Mouse (Mus musculus) midbrain, embryonic 15.5 days (tissue): ENCODE results near the gene Acr. TPM values are rescaled to one million over a fixed set of nuclear protein-coding genes. Genes with fewer than 3 reads are reported as not detected.

Experiments
- ATAC-seq: fragments of 200-750 bp; cut with Nextera tagmentation; replicated peaks from 2 replicates; pipeline ENCODE4 v1.8.0; 2017; ENCODE audit warnings: moderate TSS enrichment
- H3K27ac ChIP-seq: fragments of 300-500 bp; sonication (generic); 2 replicates; pipeline ENCODE4 v1.5.1; 2015; ENCODE audit warnings: mild to moderate bottlenecking, inconsistent platforms
- H3K27me3 ChIP-seq: fragments of 300-500 bp; sonication (generic); replicated peaks from 2 replicates; pipeline ENCODE4 v1.6.1; 2015; ENCODE audit warnings: inconsistent platforms
- H3K36me3 ChIP-seq: fragments of 300-500 bp; sonication (generic); replicated peaks from 2 replicates; pipeline ENCODE4 v1.6.1; 2015; ENCODE audit warnings: inconsistent platforms
- H3K4me1 ChIP-seq: fragments of 300-500 bp; sonication (generic); 2 replicates; pipeline ENCODE4 v1.6.1; 2015; ENCODE audit warnings: inconsistent platforms
- H3K4me2 ChIP-seq: fragments of 300-500 bp; sonication (generic); 2 replicates; pipeline ENCODE4 v1.6.1; 2015; ENCODE audit warnings: inconsistent platforms, mild to moderate bottlenecking, moderate library complexity
- H3K4me3 ChIP-seq: fragments of 300-500 bp; sonication (generic); 2 replicates; pipeline ENCODE4 v1.5.1; 2015; ENCODE audit warnings: mild to moderate bottlenecking, inconsistent platforms
- H3K9ac ChIP-seq: fragments of 300-500 bp; sonication (generic); 2 replicates; pipeline ENCODE4 v1.6.1; 2015; ENCODE audit warnings: mild to moderate bottlenecking, inconsistent platforms
- H3K9me3 ChIP-seq: fragments of 300-500 bp; sonication (generic); 2 replicates; pipeline ENCODE4 v1.6.1; 2016; ENCODE audit warnings: inconsistent platforms
- WGBS: fragments of 180-500 bp; shearing (Covaris S2); methylation state at CpG from one replicate; pipeline ENCODE4 v1.1.7; 2015; ENCODE audit warnings: mixed read lengths; 5-methylcytosine and 5-hydroxymethylcytosine counted together
- polyA plus RNA-seq: library from polyadenylated mRNA; unstranded; fragments of >200 nt; fragmentation: Nextera tagmentation; extraction: Ambion mirVana; gene quantifications from 2 replicates; pipeline ENCODE4 v1.2.1, GENCODE M21; 2015

The Acr gene
- polyA plus RNA-seq, 1 experiment from 2014 or later: 3.2 TPM

DNA sequence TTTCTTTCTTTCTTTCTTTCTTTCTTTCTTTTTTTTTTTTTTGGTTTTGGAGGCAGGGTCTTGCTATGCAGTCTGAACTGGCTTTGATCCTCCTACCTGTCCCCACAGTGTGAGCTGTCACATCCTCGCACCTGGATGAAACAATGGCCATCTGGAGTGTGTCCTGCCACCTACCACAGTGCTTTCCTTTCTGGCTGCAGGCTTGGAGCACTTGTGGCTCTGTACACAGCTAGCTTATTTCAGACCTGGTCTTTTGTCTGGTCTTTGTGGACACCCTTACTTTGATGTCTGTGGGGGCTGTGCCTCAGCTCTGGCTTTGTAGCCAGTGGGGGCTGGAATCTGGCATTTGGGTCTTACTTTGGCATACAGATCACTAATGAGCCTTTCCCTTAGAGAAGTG, 16.4 kb upstream of the Acr start:
- no peak overlapping the region for H3K4me3 ChIP-seq
- H3K9ac ChIP-seq: no peak overlapping the region
- peaks cover 23% of the 10 kb centered on the region; the same call in 1 of the 2 replicates for H3K4me1 ChIP-seq
- no peaks in the 10 kb centered on the region for H3K9me3 ChIP-seq
- ATAC-seq: no peak
- WGBS: 82% methylated on average over 1 of the region's 1 CpGs
- H3K27ac ChIP-seq: no peak overlapping the region
- H3K4me2 ChIP-seq: no peak overlapping the region
- peaks cover 6% of the 10 kb centered on the region; the same call in 1 of the 2 replicates for H3K36me3 ChIP-seq
- peaks cover 7% of the 10 kb centered on the region for H3K27me3 ChIP-seq

DNA sequence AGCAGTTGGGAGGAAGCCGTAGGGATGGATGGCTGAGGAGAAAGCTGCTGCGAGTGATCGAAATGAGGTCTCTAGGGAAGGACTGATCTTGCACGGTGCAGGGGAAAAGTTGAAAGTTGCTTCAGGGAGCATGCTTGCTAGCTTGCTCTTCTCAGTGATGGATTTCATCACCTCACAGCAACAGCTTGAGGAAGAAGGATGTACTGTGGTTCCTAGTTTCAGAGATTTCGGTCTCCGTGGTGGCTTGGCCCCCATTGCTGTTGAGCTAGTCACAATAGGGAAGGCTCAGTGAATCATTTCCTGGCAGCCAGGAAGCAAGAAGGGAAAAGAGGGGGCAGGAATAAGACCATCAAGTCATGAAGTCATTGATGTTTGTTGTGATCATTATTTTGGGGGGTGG, 12.5 kb upstream of the Acr start:
- no peak for ATAC-seq
- H3K27me3 ChIP-seq: peaks cover 28% of the 10 kb centered on the region
- 87% methylated on average over 6 of the region's 6 CpGs for WGBS

DNA sequence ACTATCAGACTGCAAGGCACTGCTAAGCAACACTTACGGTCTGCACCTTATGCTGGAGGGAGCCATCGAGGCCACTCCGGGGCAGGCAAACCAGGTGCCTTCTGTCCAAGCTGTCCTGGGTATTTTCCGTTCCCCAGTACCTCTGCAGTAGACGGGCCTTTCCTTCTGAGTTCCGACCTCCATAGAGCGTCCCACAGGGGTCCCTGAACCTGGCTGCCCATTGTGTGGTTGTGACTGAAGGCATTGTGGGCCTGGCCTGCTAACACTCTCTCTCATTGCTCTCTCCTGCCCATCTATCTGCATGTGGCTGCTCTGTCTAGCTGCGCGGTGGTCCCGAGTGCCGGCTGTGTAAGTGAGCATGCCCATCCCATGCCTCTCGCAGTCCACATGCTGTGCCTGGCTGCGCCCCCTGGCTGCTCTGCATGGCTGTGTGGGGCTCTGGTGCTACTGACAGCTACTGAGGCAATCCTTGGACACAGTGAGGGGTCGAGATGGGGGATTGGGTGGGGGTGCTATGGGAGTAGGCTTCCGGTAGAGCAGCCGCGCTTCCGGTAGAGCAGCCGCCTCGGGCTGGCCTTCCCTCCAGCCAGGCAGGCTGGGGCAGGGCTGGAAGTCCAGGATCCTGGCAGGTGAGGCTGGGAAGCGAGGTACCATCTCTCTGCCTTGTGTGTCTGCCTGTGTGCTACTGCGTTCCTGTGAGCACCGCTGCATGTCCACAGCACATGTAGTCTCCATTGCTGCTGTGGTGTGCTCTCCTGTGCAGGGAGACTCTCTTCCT, 11.5 kb upstream of the Acr start:
- H3K4me3 ChIP-seq: no peak overlapping the region
- H3K27me3 ChIP-seq: peaks cover 28% of the 10 kb centered on the region
- H3K36me3 ChIP-seq: no peaks in the 10 kb centered on the region
- 26% methylated on average over 23 of the region's 23 CpGs for WGBS
- H3K27ac ChIP-seq: no peak overlapping the region
- H3K9ac ChIP-seq: no peak overlapping the region
- peaks cover 20% of the 10 kb centered on the region for H3K4me1 ChIP-seq
- no peaks in the 10 kb centered on the region for H3K9me3 ChIP-seq
- peak; percentile 79 for ATAC-seq
- peak overlapping the region; percentile 29 for H3K4me2 ChIP-seq

More for the DNA sequence above, 12.5 kb upstream of the Acr start:
- peaks cover 20% of the 10 kb centered on the region for H3K4me1 ChIP-seq
- no peak overlapping the region for H3K27ac ChIP-seq
- H3K4me3 ChIP-seq: no peak overlapping the region
- H3K9me3 ChIP-seq: no peaks in the 10 kb centered on the region
- no peak overlapping the region for H3K9ac ChIP-seq
- H3K36me3 ChIP-seq: no peaks in the 10 kb centered on the region
- no peak overlapping the region for H3K4me2 ChIP-seq

DNA sequence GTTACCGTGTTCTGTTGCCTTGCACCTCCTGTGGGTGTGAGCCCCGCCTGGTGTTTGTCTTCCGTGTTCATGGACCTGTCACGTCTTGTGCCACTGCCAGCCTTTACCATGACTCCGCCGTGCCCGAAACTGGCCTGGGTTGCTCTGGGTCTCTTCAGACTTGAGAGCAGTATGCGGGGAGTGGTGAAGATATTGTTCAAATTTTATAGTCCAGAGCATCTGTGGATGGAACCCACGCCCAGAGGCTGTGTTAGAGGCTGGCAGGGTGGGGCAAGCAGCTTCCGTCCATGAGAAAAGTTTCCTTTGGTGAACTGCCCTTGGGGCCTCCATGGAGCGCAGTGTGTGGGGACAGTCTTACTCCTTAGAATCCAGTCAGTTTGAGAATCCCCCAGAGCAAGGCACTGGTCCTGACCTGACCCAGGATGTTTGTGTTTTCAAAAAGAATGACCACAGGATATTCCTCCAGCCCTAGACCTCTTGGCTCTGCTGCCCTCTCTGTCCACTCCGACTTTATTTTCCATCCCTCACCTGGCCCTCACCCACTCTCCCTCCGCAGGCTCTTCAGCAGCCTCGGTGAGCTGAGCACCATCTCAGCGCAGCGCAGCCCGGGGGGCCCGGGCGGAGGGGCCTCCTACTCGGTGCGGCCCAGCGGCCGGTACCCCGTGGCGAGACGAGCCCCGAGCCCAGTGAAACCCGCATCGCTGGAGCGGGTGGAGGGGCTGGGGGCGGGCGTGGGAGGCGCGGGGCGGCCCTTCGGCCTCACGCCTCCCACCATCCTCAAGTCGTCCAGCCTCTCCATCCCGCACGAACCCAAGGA, 10.7 kb upstream of the Acr start:
- H3K27me3 ChIP-seq: peaks cover 28% of the 10 kb centered on the region
- no peak overlapping the region for H3K4me3 ChIP-seq
- ATAC-seq: 0 out of 2 replicates have a peak, but pooled peaks have one; percentile 7

DNA sequence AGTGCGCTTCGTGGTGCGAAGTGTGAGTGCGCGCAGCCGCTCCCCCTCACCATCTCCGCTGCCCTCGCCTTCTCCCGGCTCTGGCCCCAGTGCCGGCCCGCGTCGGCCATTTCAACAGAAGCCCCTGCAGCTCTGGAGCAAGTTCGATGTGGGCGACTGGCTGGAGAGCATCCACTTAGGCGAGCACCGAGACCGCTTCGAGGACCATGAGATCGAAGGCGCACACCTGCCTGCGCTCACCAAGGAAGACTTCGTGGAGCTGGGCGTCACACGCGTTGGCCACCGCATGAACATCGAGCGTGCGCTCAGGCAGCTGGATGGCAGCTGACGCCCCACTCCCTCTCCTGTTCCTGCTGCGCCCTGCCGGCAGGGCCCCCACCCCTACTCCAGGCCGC, 10.1 kb upstream of the Acr start:
- Histone ChIP-seq H3K4me1 (peaks cover 20% of the 10 kb centered on the region), H3K4me2 (peak overlapping the region; percentile 12), H3K9me3 (no peaks in the 10 kb centered on the region), H3K27ac (no peak overlapping the region), H3K4me3 (no peak overlapping the region), H3K27me3 (peaks cover 28% of the 10 kb centered on the region), H3K36me3 (no peaks in the 10 kb centered on the region), H3K9ac (no peak overlapping the region)
- peak; percentile 19; the same call in 1 of the 2 replicates for ATAC-seq
- 9% methylated on average over 34 of the region's 34 CpGs for WGBS

More for the DNA sequence above, 10.7 kb upstream of the Acr start:
- Histone ChIP-seq H3K4me2 (peak overlapping the region; percentile 29), H3K9me3 (no peaks in the 10 kb centered on the region), H3K27ac (no peak overlapping the region), H3K36me3 (no peaks in the 10 kb centered on the region), H3K9ac (no peak overlapping the region), H3K4me1 (peaks cover 20% of the 10 kb centered on the region)
- 16% methylated on average over 40 of the region's 40 CpGs for WGBS

DNA sequence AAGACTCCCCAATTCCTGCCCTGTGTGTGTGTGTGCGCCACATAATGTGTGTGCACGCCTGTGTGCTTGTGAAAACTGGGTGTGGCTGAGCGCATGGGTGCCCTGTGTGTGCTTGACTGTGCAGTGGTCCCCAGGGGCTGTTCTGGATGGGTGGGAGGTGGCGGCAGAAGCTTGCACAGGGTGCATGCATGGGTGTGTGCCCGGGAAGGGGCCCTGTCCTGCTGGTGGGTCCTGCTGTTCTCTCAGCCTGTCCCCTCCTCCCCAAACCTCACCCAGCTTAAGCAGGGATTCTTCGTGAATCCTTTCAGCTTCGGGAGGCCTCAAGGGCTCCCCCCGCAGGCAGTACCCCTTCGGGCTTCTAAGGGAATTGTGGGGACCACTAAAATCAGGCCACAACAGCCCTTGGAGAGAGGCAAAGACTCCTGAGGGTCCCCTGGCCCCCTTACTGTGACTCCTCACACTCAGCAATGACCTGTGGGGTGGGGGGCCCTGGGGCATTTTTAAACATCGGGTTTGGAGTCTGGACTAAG, 8.9 kb upstream of the Acr start:
- 49% methylated on average over 10 of the region's 10 CpGs for WGBS
- Histone ChIP-seq H3K4me1 (peaks cover 20% of the 10 kb centered on the region), H3K4me3 (no peak overlapping the region), H3K27ac (no peak overlapping the region), H3K9me3 (no peaks in the 10 kb centered on the region), H3K27me3 (peaks cover 28% of the 10 kb centered on the region), H3K36me3 (no peaks in the 10 kb centered on the region), H3K4me2 (no peak overlapping the region), H3K9ac (no peak overlapping the region)
- peak; percentile 21; the same call in 1 of the 2 replicates for ATAC-seq

DNA sequence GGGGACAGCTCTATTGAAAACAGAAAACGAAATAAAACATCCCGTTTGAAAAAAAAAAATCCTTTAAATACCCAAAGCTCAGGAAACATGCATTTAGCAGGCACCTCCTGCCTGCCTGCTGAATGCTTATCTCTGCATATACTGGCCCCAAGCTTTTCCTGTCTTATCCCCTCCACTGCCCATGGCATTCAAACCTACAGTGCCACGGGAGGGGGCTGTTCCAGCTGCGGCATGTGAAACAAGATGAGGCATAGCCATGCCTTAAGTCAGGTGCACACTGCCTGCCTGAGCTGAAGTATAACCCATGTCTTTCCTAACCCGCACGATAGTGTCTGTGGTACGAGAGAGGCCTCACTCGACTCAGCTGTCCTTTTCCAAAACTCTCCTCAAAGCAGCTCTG, 4.0 kb downstream of the Acr start:
- Histone ChIP-seq H3K27me3 (no peaks in the 10 kb centered on the region), H3K4me2 (no peak overlapping the region), H3K4me1 (no peaks in the 10 kb centered on the region), H3K9me3 (no peaks in the 10 kb centered on the region), H3K4me3 (no peak overlapping the region), H3K9ac (no peak overlapping the region), H3K27ac (no peak overlapping the region), H3K36me3 (no peaks in the 10 kb centered on the region)
- 76% methylated on average over 8 of the region's 8 CpGs for WGBS
- ATAC-seq: no peak

DNA sequence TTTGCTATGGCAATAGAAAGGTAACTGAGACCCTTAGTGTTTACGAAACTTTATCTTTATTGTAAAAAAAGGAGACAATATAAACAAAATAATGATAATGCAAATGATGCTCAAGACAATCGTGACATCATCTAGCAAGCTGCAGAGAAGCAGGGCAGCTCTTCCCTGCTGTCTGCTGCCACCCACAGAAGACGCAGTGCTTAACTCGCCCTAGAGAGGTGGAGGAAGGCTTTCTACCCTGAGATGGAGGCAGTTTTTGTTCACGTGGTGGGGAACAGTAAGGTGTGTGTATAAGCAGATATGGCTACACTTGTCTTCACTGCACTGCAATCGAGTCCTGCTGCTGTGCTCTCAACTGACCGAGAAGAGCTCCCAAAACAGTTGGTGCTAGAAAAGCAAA, 14.4 kb downstream of the Acr start:
- no peak overlapping the region for H3K4me2 ChIP-seq
- H3K27ac ChIP-seq: no peak overlapping the region

DNA sequence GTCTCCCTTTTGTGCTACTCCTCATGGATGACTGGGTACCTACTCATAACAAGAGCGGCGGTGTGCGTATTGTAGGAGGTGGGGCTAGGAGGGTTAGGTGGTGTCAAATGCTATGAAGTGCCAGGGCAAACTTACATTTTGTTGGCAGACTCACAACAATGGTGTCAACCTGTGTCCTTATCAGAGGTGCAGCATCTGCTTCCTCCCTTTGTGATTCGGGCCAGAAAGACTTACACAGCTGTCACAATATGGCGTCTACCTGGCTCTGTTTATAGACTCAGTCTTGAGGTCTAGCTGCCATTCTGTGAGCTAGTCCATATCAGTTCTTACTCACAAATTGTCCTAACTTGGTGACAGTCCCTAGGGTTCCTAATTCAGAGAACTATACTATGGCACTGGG, 17.0 kb downstream of the Acr start:
- ATAC-seq: no peak
- no peaks in the 10 kb centered on the region for H3K9me3 ChIP-seq
- H3K27ac ChIP-seq: no peak overlapping the region
- H3K4me1 ChIP-seq: peaks cover 10% of the 10 kb centered on the region
- peaks cover 16% of the 10 kb centered on the region; the same call in 1 of the 2 replicates for H3K36me3 ChIP-seq
- no peak overlapping the region for H3K4me3 ChIP-seq
- H3K27me3 ChIP-seq: no peaks in the 10 kb centered on the region
- H3K4me2 ChIP-seq: no peak overlapping the region
- H3K9ac ChIP-seq: no peak overlapping the region
- 88% methylated on average over 5 of the region's 5 CpGs for WGBS

More for the DNA sequence above, 14.4 kb downstream of the Acr start:
- Histone ChIP-seq H3K9me3 (no peaks in the 10 kb centered on the region), H3K9ac (no peak overlapping the region), H3K4me1 (no peaks in the 10 kb centered on the region), H3K27me3 (no peaks in the 10 kb centered on the region), H3K36me3 (peaks cover 11% of the 10 kb centered on the region; the same call in 1 of the 2 replicates), H3K4me3 (no peak overlapping the region)
- 90% methylated on average over 7 of the region's 7 CpGs for WGBS
- ATAC-seq: no peak

DNA sequence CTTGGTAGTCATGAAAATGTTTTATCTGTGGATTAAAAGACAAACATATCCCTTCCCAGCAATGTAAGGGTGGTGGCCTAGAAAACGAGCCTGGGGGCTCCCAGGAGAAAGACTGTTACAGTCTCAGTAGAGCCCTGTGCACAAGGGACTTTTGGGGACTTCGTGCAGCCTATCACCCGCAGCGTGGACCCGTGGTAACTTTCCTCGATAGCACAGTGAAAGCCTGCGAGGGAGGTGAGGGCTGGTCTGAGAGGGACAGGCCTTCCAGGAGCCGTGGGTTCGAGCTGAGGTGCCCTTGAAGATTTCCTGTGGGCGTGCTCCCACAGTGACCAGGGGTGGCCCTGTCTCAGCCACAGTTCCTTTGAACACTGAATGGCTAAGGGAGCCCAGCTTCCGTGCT, 17.5 kb downstream of the Acr start:
- Histone ChIP-seq H3K9me3 (no peaks in the 10 kb centered on the region), H3K4me3 (no peak overlapping the region), H3K27me3 (no peaks in the 10 kb centered on the region), H3K4me1 (peaks cover 16% of the 10 kb centered on the region), H3K36me3 (peaks cover 16% of the 10 kb centered on the region; the same call in 1 of the 2 replicates), H3K9ac (no peak overlapping the region), H3K27ac (no peak overlapping the region), H3K4me2 (no peak overlapping the region)
- ATAC-seq: no peak
- 94% methylated on average over 11 of the region's 11 CpGs for WGBS

DNA sequence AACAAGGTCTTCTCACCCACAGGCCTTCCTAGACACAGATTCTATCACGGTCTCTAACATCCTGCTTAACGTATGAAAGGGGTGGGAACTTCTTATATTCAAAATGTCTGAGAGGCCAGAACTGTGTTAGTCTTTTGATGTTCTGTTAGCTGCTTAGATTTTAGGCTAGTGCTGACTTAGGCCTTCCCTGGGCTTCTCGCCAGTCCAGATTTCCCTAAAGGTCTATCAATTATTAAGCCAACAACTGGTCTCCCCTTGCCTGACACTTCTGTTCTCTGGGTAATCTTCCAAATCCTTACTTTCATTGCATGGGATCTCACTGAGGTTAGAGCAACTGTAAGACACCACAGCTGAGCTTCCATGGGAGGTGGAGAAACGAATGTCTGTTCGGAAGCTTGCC, 21.0 kb downstream of the Acr start:
- WGBS: 85% methylated on average over 5 of the region's 5 CpGs
- Histone ChIP-seq H3K4me3 (no peak overlapping the region), H3K4me1 (peaks cover 27% of the 10 kb centered on the region)

DNA sequence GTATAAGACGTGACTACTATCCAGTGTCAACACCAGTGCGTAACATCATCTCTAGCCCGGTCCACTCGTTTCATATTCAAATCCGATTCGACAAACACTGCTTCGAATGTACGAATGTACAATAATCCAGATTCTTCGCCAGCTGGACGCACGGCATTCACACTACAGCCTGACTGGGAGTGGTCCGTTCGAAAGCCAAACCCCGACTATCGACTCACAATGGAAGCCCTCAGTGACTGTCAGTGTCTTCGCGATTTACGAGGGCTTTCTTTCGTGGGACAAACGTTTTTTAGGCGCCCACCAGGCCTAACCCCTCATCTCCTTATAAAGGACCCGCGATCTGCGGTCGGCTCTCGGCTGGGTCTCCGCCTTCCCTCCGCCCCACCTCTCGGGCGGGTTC, 23.2 kb downstream of the Acr start:
- under 1% methylated on average over 30 of the region's 30 CpGs for WGBS
- ATAC-seq: peak; percentile 28; the same call in 1 of the 2 replicates
- Histone ChIP-seq H3K27me3 (no peaks in the 10 kb centered on the region), H3K9ac (peak overlapping the region; percentile 90), H3K4me3 (peak overlapping the region; percentile 93), H3K4me1 (peaks cover 27% of the 10 kb centered on the region), H3K9me3 (no peaks in the 10 kb centered on the region), H3K36me3 (0 out of 2 replicates have a peak, but pooled peaks cover 5% of the 10 kb centered on the region), H3K27ac (peak overlapping the region; percentile 89), H3K4me2 (peak overlapping the region; percentile 96)

More for the DNA sequence above, 21.0 kb downstream of the Acr start:
- Histone ChIP-seq H3K36me3 (0 out of 2 replicates have a peak, but pooled peaks cover 10% of the 10 kb centered on the region), H3K9me3 (no peaks in the 10 kb centered on the region), H3K27ac (no peak overlapping the region), H3K4me2 (no peak overlapping the region), H3K27me3 (no peaks in the 10 kb centered on the region), H3K9ac (no peak overlapping the region)
- no peak for ATAC-seq
